Mouse (Mus musculus) lung, postnatal 0 days (tissue): ENCODE measurements around the gene Svop. TPM values are rescaled to one million over a fixed set of nuclear protein-coding genes. Genes with fewer than 3 reads are reported as not detected.

Source experiments
- ATAC-seq: fragments of 200-750 bp; cut with Nextera tagmentation; 2 replicates; pipeline ENCODE4 v1.8.0; 2017; ENCODE audit warnings: moderate library complexity
- DNase-seq: peaks from one replicate; pipeline ENCODE4 v3.0.0-alpha.2; 2016; ENCODE audit warnings: low spot score
- H3K27ac ChIP-seq: fragments of 300-500 bp; sonication (generic); 2 replicates; pipeline ENCODE4 v1.5.1; 2014; ENCODE audit warnings: antibody characterized with exemption, mild to moderate bottlenecking, low read length, mixed read lengths
- H3K27me3 ChIP-seq: fragments of 300-500 bp; sonication (generic); replicated peaks from 2 replicates; pipeline ENCODE4 v1.6.1; 2014; ENCODE audit warnings: low read length, mixed read lengths; ENCODE audit not compliant: insufficient read depth
- H3K36me3 ChIP-seq: fragments of 300-500 bp; sonication (generic); 2 replicates; pipeline ENCODE4 v1.6.1; 2014; ENCODE audit warnings: low read length, mixed read lengths; ENCODE audit not compliant: insufficient read depth
- H3K4me1 ChIP-seq: fragments of 300-500 bp; sonication (generic); 2 replicates; pipeline ENCODE4 v1.6.1; 2014; ENCODE audit warnings: antibody characterized with exemption, low read depth, low read length, mixed read lengths; ENCODE audit not compliant: insufficient read depth
- H3K4me2 ChIP-seq: fragments of 300-500 bp; sonication (generic); replicated peaks from 2 replicates; pipeline ENCODE4 v1.6.1; 2014; ENCODE audit warnings: low read depth, mild to moderate bottlenecking, low read length, moderate library complexity, mixed read lengths
- H3K4me3 ChIP-seq: fragments of 300-500 bp; sonication (generic); 2 replicates; pipeline ENCODE4 v1.5.1; 2014; ENCODE audit warnings: low read depth, low read length
- H3K9ac ChIP-seq: fragments of 300-500 bp; sonication (generic); replicated peaks from 2 replicates; pipeline ENCODE4 v1.6.1; 2014; ENCODE audit warnings: low read depth, mild to moderate bottlenecking
- H3K9me3 ChIP-seq: fragments of 300-500 bp; sonication (generic); 2 replicates; pipeline ENCODE4 v1.6.1; 2016; ENCODE audit warnings: low read length, mixed read lengths
- CTCF ChIP-seq: IDR thresholded peaks from 2 replicates; pipeline ENCODE4 v1.5.1; 2016; ENCODE audit warnings: antibody characterized with exemption, mild to moderate bottlenecking
- EP300 ChIP-seq: IDR thresholded peaks from 2 replicates; pipeline ENCODE4 v1.6.1; 2016; ENCODE audit warnings: antibody characterized with exemption, mild to moderate bottlenecking, control low read depth
- WGBS: fragments of 180-500 bp; shearing (Covaris S2); extraction: QIAGEN DNeasy Blood & Tissue Kit; methylation state at CpG from one replicate; pipeline ENCODE4 v1.1.7; 2014; 5-methylcytosine and 5-hydroxymethylcytosine counted together
- polyA plus RNA-seq: library from polyadenylated mRNA; unstranded; fragments of >200 nt; fragmentation: Nextera tagmentation; extraction: Ambion mirVana; gene quantifications from 2 replicates; pipeline ENCODE4 v1.2.1, GENCODE M21; 2015

Svop gene
- polyA plus RNA-seq, 1 experiment from 2014 or later = not detected

DNA sequence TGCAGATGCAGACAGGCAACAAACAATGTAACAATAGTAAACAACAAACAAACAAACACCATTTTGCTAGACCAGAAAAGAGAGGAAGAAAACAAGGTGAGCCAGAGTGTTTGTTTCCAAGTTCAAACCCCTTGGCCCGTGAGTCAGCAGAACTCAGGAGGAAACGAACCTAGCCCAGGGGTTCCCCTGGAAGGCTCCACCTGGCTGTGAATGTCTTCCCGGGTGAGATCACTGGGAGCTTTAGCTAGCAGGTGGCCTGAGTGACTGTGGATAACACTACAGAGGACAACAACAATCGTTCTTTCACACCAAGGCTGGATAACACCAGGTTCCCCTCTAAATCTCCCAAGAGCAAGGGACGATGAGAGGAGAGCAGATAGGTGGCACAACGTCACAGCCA is 110.2 kb downstream of the Svop start:
- Histone ChIP-seq H3K9me3 (no peaks in the 10 kb centered on the region), H3K27me3 (no peaks in the 10 kb centered on the region), H3K36me3 (no peaks in the 10 kb centered on the region), H3K4me1 (peaks cover 16% of the 10 kb centered on the region), H3K27ac (no peak overlapping the region), H3K4me2 (no peak overlapping the region), H3K9ac (no peak overlapping the region), H3K4me3 (no peak overlapping the region)
- TF ChIP-seq CTCF (no peak), EP300 (no peak)
- no peak for DNase-seq
- 75% methylated on average over 6 of the region's 6 CpGs for WGBS
- no peak for ATAC-seq

DNA sequence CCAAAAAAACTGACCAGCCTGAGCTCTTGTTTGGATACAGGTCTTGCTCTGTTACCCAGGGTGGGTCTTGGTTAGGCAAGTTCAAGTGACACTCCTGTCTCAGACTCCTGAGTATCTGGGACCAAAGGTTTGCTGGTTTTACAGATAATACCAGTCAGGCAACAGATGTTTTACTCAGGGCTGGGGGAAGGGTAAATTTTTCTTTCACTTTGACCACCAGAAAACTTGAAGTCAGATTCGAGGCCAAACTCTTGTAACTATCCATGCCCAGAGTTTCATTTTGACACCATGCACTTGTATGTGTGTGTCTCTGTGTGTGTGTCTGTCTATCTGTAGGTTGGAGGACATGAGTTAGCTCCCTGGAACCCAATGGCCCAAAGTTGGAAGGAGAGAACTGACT is 110.9 kb downstream of the Svop start:
- H3K9ac ChIP-seq = no peak overlapping the region
- H3K27ac ChIP-seq = no peak overlapping the region
- H3K9me3 ChIP-seq = no peaks in the 10 kb centered on the region
- H3K36me3 ChIP-seq = no peaks in the 10 kb centered on the region
- ATAC-seq (no peak), DNase-seq (no peak)
- H3K4me1 ChIP-seq = peaks cover 19% of the 10 kb centered on the region
- H3K4me2 ChIP-seq = no peak overlapping the region
- no peaks in the 10 kb centered on the region for H3K27me3 ChIP-seq
- WGBS = 70% methylated on average over 1 of the region's 1 CpGs
- no peak overlapping the region for H3K4me3 ChIP-seq
- TF ChIP-seq EP300 (no peak), CTCF (no peak)

DNA sequence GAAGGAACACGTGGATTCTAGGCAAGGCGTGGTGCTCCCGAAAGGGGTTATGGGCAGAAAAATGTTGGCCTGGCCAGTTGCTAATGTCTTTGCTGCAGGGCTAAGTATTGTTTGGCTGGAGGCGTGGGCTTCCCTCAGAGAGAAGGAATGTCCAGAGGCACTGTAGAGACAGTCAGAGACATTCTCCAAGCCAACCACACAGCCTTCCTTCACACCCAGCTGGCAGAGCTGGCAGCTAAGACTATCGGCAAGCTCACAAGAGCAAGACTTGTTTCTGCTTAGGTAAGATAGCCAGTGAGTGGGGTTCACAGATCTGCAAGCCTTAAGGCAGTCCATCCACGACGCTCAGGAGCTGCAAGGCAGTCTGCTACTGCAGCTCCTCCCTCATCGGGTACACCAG is 114.1 kb downstream of the Svop start:
- 61% methylated on average over 8 of the region's 8 CpGs for WGBS
- Histone ChIP-seq H3K9me3 (no peaks in the 10 kb centered on the region), H3K4me2 (no peak overlapping the region), H3K9ac (no peak overlapping the region), H3K4me1 (peaks cover 42% of the 10 kb centered on the region), H3K4me3 (no peak overlapping the region), H3K36me3 (no peaks in the 10 kb centered on the region), H3K27me3 (no peaks in the 10 kb centered on the region), H3K27ac (peak overlapping the region; percentile 88)
- TF ChIP-seq CTCF (no peak), EP300 (no peak)
- ATAC-seq = peak; percentile 5
- DNase-seq = peak; percentile 53

Other genes starting within 250 kb of the Svop start
- gene Coro1c, start 182.8 kb downstream of the Svop start, polyA plus RNA-seq = 102 and 115 TPM in 2 replicates
- 13.2 and 14.3 TPM in 2 replicates for gene Ssh1, start 97.7 kb downstream of the Svop start, polyA plus RNA-seq
- not detected in 2 replicates for gene Dao, start 87.9 kb downstream of the Svop start, polyA plus RNA-seq
- gene Usp30, start 26.1 kb downstream of the Svop start, polyA plus RNA-seq = 8.3 and 8.7 TPM in 2 replicates
- gene Alkbh2, start 36.6 kb upstream of the Svop start, polyA plus RNA-seq = 4.1 and 4.3 TPM in 2 replicates
- gene Ung, start 38.8 kb upstream of the Svop start, polyA plus RNA-seq = 4.5 and 5.5 TPM in 2 replicates
- gene Acacb, start 55.0 kb upstream of the Svop start, polyA plus RNA-seq = 0.54 and 1.3 TPM in 2 replicates
- 0.74 and 0.81 TPM in 2 replicates for gene Foxn4, start 182.2 kb upstream of the Svop start, polyA plus RNA-seq
- 3.1 and 3.4 TPM in 2 replicates for gene Myo1h, start 197.6 kb upstream of the Svop start, polyA plus RNA-seq